ENCODE assay signal across 8 mouse cellular contexts in genomic region chr12:117764839-117765238, GRCm38 (mm10). TPM values are rescaled to one million over a fixed set of nuclear protein-coding genes. Genes with fewer than 3 reads are reported as not detected.
A peak's percentile ranks its signal among the peaks of the same experiment; 100 is the strongest.
DNase-seq lines count a peak whose midpoint lies in the region; ATAC-seq and TF ChIP-seq lines count a peak whose summit lies in the region.

No protein-coding gene starts in this region.

- H3ac ChIP-seq in C2C12 (ENCODE audit: control insufficient read depth, insufficient read length, low read depth): no peak overlapping the region

- H3K27me3 ChIP-seq in C2C12 (ENCODE audit: control insufficient read depth, insufficient read depth, insufficient read length): peaks cover 4% of the 10 kb centered on the region
- H3K27me3 ChIP-seq in kidney, postnatal 0 days (ENCODE audit: insufficient read depth, low read length): no peaks in the 10 kb centered on the region
- no peaks in the 10 kb centered on the region for H3K27me3 ChIP-seq in liver, embryonic 12.5 days (replicated peaks)
- no peaks in the 10 kb centered on the region for H3K27me3 ChIP-seq in thymus, adult 2 months (ENCODE audit: control insufficient read depth, insufficient read depth, low read length)

- ATAC-seq in kidney, postnatal 0 days (replicated peaks; ENCODE audit: low FRiP score, low read depth): 0 out of 2 replicates have a peak, but pooled peaks have one; percentile 59
- peak; percentile 55; the same call in 1 of the 2 replicates for ATAC-seq in liver, embryonic 12.5 days
- peak; percentile 85 for ATAC-seq in neutrophil, adult 5-6 weeks (ENCODE audit: extremely low read depth, insufficient number of reproducible peaks, low FRiP score, poor library complexity, severe bottlenecking)

- 8% methylated on average over 7 of the region's 7 CpGs for WGBS in kidney, postnatal 0 days
- 6% methylated on average over 7 of the region's 7 CpGs for WGBS in liver, embryonic 12.5 days (ENCODE audit: insufficient replicate concordance)
- 7% methylated on average over 7 of the region's 7 CpGs for WGBS in thymus, adult 2 months

- H3K4me2 ChIP-seq in kidney, postnatal 0 days (ENCODE audit: low read length): no peak overlapping the region
- H3K4me2 ChIP-seq in liver, embryonic 12.5 days: no peak overlapping the region

- H3K27ac ChIP-seq in cortical plate, adult 2 months (ENCODE audit: insufficient read depth, low read length): no peak overlapping the region
- H3K27ac ChIP-seq in kidney, postnatal 0 days: no peak overlapping the region
- no peak overlapping the region for H3K27ac ChIP-seq in liver, embryonic 12.5 days
- no peak overlapping the region for H3K27ac ChIP-seq in thymus, adult 2 months (ENCODE audit: control insufficient read depth, insufficient read depth, low read length)

- H3K79me3 ChIP-seq in C2C12 (ENCODE audit: low read depth): no peaks in the 10 kb centered on the region

- H3K9me3 ChIP-seq in kidney, postnatal 0 days (replicated peaks; ENCODE audit: low read length): no peaks in the 10 kb centered on the region
- H3K9me3 ChIP-seq in liver, embryonic 12.5 days (replicated peaks): no peaks in the 10 kb centered on the region

- no peak for TF ChIP-seq POLR2A in cortical plate, adult 2 months (IDR thresholded peaks at IDR 0.05; ENCODE audit: extremely low read depth, insufficient read depth, low read length)
- no peak for TF ChIP-seq POLR2A in thymus, adult 2 months (IDR thresholded peaks at IDR 0.05; ENCODE audit: control insufficient read depth, extremely low read depth, insufficient read depth, low read length, poor library complexity)

- peak; percentile 66 to 92 for DNase-seq in adrenal gland, adult (ENCODE audit: inconsistent age in 2 of 2, low spot score in 1 of 2)
- peak; percentile 29 for DNase-seq in gastrocnemius, postnatal 25 days
- DNase-seq in kidney, postnatal 0 days (ENCODE audit: low spot score): peak; percentile 97
- DNase-seq in thymus, adult 2 months: peak; percentile 76

- no peaks in the 10 kb centered on the region for H3K36me3 ChIP-seq in C2C12 (ENCODE audit: control insufficient read depth, insufficient read depth)
- no peaks in the 10 kb centered on the region for H3K36me3 ChIP-seq in kidney, postnatal 0 days (ENCODE audit: insufficient read depth, low read length)
- no peaks in the 10 kb centered on the region for H3K36me3 ChIP-seq in liver, embryonic 12.5 days
- H3K36me3 ChIP-seq in thymus, adult 2 months (ENCODE audit: control insufficient read depth, insufficient read depth, low read length): no peaks in the 10 kb centered on the region

- H3K9ac ChIP-seq in kidney, postnatal 0 days (ENCODE audit: low read depth, low read length): no peak overlapping the region
- no peak overlapping the region for H3K9ac ChIP-seq in liver, embryonic 12.5 days

- H3K4me3 ChIP-seq in C2C12 (ENCODE audit: insufficient read depth, poor library complexity, severe bottlenecking): no peak overlapping the region
- H3K4me3 ChIP-seq in cortical plate, adult 2 months (ENCODE audit: insufficient read depth, low read length): no peak overlapping the region
- H3K4me3 ChIP-seq in kidney, postnatal 0 days (replicated peaks; ENCODE audit: low read depth, low read length): no peak overlapping the region
- H3K4me3 ChIP-seq in liver, embryonic 12.5 days: no peak overlapping the region
- no peak overlapping the region for H3K4me3 ChIP-seq in thymus, adult 2 months (ENCODE audit: control insufficient read depth, insufficient read depth, low read length)

- peaks cover 8% of the 10 kb centered on the region for H3K4me1 ChIP-seq in cortical plate, adult 2 months (ENCODE audit: control insufficient read depth, insufficient read depth, low read length)
- H3K4me1 ChIP-seq in kidney, postnatal 0 days (replicated peaks; ENCODE audit: insufficient read depth, low read length): no peaks in the 10 kb centered on the region
- no peaks in the 10 kb centered on the region for H3K4me1 ChIP-seq in liver, embryonic 12.5 days
- no peaks in the 10 kb centered on the region for H3K4me1 ChIP-seq in thymus, adult 2 months (replicated peaks; ENCODE audit: control insufficient read depth, insufficient read depth, low read length)

- TF ChIP-seq CTCF in C2C12 (IDR thresholded peaks at IDR 0.05; ENCODE audit: control insufficient read depth, insufficient read depth, insufficient read length): peak; percentile 52
- TF ChIP-seq CTCF in cortical plate, adult 2 months (IDR thresholded peaks at IDR 0.05; ENCODE audit: extremely low read depth, insufficient read depth, low read length): peak; percentile 82
- peak; percentile 100 for TF ChIP-seq CTCF in kidney, postnatal 0 days (IDR thresholded peaks at IDR 0.05; ENCODE audit: low read depth)
- TF ChIP-seq CTCF in thymus, adult 2 months (IDR thresholded peaks at IDR 0.05; ENCODE audit: borderline replicate concordance, control insufficient read depth, extremely low read depth, insufficient read depth, low read length, poor library complexity): no peak

- no peaks in the 10 kb centered on the region for H3K79me2 ChIP-seq in C2C12 (ENCODE audit: control insufficient read depth, insufficient read depth)

TF ChIP-seq in C2C12, 6 proteins besides CTCF, POLR2A, EP300 and RAD21:
- TF ChIP-seq MAX (IDR thresholded peaks at IDR 0.05): no peak
- TF ChIP-seq FOSL1 (IDR thresholded peaks at IDR 0.05; ENCODE audit: insufficient read depth, low read length, poor library complexity, severe bottlenecking): no peak
- no peak for TF ChIP-seq MYOG (IDR thresholded peaks at IDR 0.05; ENCODE audit: control insufficient read depth, extremely low read depth, insufficient read length)
- no peak for TF ChIP-seq CEBPB (IDR thresholded peaks at IDR 0.05; ENCODE audit: low read depth)
- no peak for TF ChIP-seq MYOD1 (IDR thresholded peaks at IDR 0.05; ENCODE audit: control insufficient read depth, insufficient read length, low read depth)
- no peak for TF ChIP-seq USF1 (IDR thresholded peaks at IDR 0.05; ENCODE audit: low read depth)

RNA-seq across cellular contexts. Expression of gene Cdca7l, which starts 39.2 kb away (rescaled TPM):
- polyA plus RNA-seq in C2C12 (2012; fragmentation: generic; extraction: Trizol): 13.7 TPM
- polyA plus RNA-seq in cortical plate, adult 2 months (2012; rRNA removed): 1.2 and 1.6 TPM in 2 replicates
- total RNA-seq in gastrocnemius, postnatal 25 days (2021): under 1 TPM in 1 of 2 experiments, not detected in 1; 0.56 TPM
- polyA plus RNA-seq in kidney, postnatal 0 days (2015; fragmentation: Nextera tagmentation; extraction: Ambion mirVana): 34.8 and 41.4 TPM in 2 replicates
- 34.8 and 35.2 TPM in 2 replicates for polyA plus RNA-seq in liver, embryonic 12.5 days (2016; fragmentation: Nextera tagmentation; extraction: Ambion mirVana)
- 7.6 and 7.7 TPM in 2 replicates for total RNA-seq in neutrophil, adult 5-6 weeks (2017)
- polyA plus RNA-seq in thymus, adult 2 months (2012; rRNA removed): 8.0 and 9.0 TPM in 2 replicates

Comparison
In these comparisons a context has a peak if more than half of its experiments do, and no peak if none do; other contexts are left out.
1. DNase-seq: peak in every context shown above with its lines; median percentile 97 in kidney, postnatal 0 days; 79 in adrenal gland, adult; 76 in thymus, adult 2 months; 29 in gastrocnemius, postnatal 25 days.